Mouse (Mus musculus): ENCODE data around the gene Prkg1. TPM values are rescaled to one million over a fixed set of nuclear protein-coding genes. Genes with fewer than 3 reads are reported as not detected.
A peak's percentile ranks its signal among the peaks of the same experiment; 100 is the strongest.

Gene Prkg1
- total RNA-seq, 1 experiment: 1.5 TPM

DNA sequence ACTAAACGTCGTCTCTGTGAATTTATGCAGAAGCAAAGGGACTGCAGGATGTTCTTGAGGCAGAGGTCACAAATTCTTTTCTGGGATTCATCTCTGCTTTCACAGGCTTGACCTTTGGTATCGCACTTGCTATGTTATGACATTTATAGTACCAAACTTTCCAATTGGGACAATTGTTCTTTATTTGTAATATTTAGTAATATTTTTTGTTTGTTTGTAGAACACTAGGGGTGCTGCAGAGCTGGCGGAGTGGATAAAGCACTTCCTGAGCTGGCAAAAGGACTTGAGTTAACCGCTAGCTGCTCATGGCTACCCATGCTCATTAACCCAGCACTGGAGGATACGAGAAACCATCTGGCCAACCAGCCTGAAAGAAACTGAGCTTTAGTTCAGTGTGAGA, 49.9 kb downstream of the Prkg1 start:
- in situ Hi-C loops (cut with MboI; ENCODE audit: low sequenced_read_pairs in 2 of 2, unreplicated experiment in 2 of 2): no loop called here

GRCm38 (mm10) chr19:31714418-31714817, 50.4 kb downstream of the Prkg1 start:
- DNase-seq (ENCODE audit: low read depth, low spot score): no peak
- no peak for TF ChIP-seq HCFC1 (IDR thresholded peaks at IDR 0.05; ENCODE audit: borderline replicate concordance, insufficient read depth, low read length)
- TF ChIP-seq MAFK (IDR thresholded peaks at IDR 0.05; ENCODE audit: insufficient read depth, low read depth, low read length): no peak
- TF ChIP-seq ZNF384 (IDR thresholded peaks at IDR 0.05; ENCODE audit: low read depth, low read length): no peak
- Histone ChIP-seq H3K9me3 (ENCODE audit: control insufficient read depth, insufficient read depth, low read depth, low read length) (no peaks in the 10 kb centered on the region), H3K4me3 (ENCODE audit: insufficient read depth in 1 of 2, low read depth in 1 of 2, low read length in 2 of 2, poor library complexity in 1 of 2, severe bottlenecking in 1 of 2) (no peak overlapping the region), H3K9ac (ENCODE audit: insufficient read depth, low read depth, low read length, poor library complexity, severe bottlenecking) (no peak overlapping the region), H3K27ac (ENCODE audit: insufficient read depth, low read depth, low read length, poor library complexity, severe bottlenecking) (no peak overlapping the region), H3K4me1 (ENCODE audit: control insufficient read depth in 2 of 2, insufficient read depth in 2 of 2, low read length in 2 of 2, poor library complexity in 1 of 2) (no peaks in the 10 kb centered on the region), H3K36me3 (ENCODE audit: control insufficient read depth, insufficient read depth, low read length, poor library complexity, severe bottlenecking) (no peaks in the 10 kb centered on the region)
- in situ Hi-C loops (cut with MboI; ENCODE audit: low sequenced_read_pairs in 2 of 2, unreplicated experiment in 2 of 2): no loop called here

More for the DNA sequence above, 49.9 kb downstream of the Prkg1 start:
- Histone ChIP-seq H3K27ac (ENCODE audit: insufficient read depth, low read depth, low read length, poor library complexity, severe bottlenecking) (no peak overlapping the region), H3K4me3 (ENCODE audit: insufficient read depth in 1 of 2, low read depth in 1 of 2, low read length in 2 of 2, poor library complexity in 1 of 2, severe bottlenecking in 1 of 2) (no peak overlapping the region), H3K36me3 (ENCODE audit: control insufficient read depth, insufficient read depth, low read length, poor library complexity, severe bottlenecking) (no peaks in the 10 kb centered on the region), H3K9me3 (ENCODE audit: control insufficient read depth, insufficient read depth, low read depth, low read length) (no peaks in the 10 kb centered on the region), H3K4me1 (ENCODE audit: control insufficient read depth in 2 of 2, insufficient read depth in 2 of 2, low read length in 2 of 2, poor library complexity in 1 of 2) (no peaks in the 10 kb centered on the region), H3K9ac (ENCODE audit: insufficient read depth, low read depth, low read length, poor library complexity, severe bottlenecking) (no peak overlapping the region)
- TF ChIP-seq MAFK (IDR thresholded peaks at IDR 0.05; ENCODE audit: insufficient read depth, low read depth, low read length) (no peak), ZNF384 (IDR thresholded peaks at IDR 0.05; ENCODE audit: low read depth, low read length) (no peak), ZC3H11A (IDR thresholded peaks at IDR 0.05; ENCODE audit: borderline replicate concordance, low read depth, low read length) (no peak), CHD2 (IDR thresholded peaks at IDR 0.05; ENCODE audit: low read depth, low read length) (no peak), HCFC1 (IDR thresholded peaks at IDR 0.05; ENCODE audit: borderline replicate concordance, insufficient read depth, low read length) (no peak)
- DNase-seq (ENCODE audit: low read depth, low spot score): no peak

GRCm38 (mm10) chr19:31713321-31713720, 51.5 kb downstream of the Prkg1 start:
- in situ Hi-C loops (cut with MboI; ENCODE audit: low sequenced_read_pairs in 2 of 2, unreplicated experiment in 2 of 2): no loop called here
- DNase-seq (ENCODE audit: low read depth, low spot score): no peak
- TF ChIP-seq ZC3H11A (IDR thresholded peaks at IDR 0.05; ENCODE audit: borderline replicate concordance, low read depth, low read length): no peak
- TF ChIP-seq HCFC1 (IDR thresholded peaks at IDR 0.05; ENCODE audit: borderline replicate concordance, insufficient read depth, low read length): no peak
- no peak for TF ChIP-seq ZNF384 (IDR thresholded peaks at IDR 0.05; ENCODE audit: low read depth, low read length)
- no peak for TF ChIP-seq CHD2 (IDR thresholded peaks at IDR 0.05; ENCODE audit: low read depth, low read length)
- no peak for TF ChIP-seq MAFK (IDR thresholded peaks at IDR 0.05; ENCODE audit: insufficient read depth, low read depth, low read length)

GRCm38 (mm10) chr19:31710336-31710735, 54.5 kb downstream of the Prkg1 start:
- Histone ChIP-seq H3K4me3 (ENCODE audit: insufficient read depth in 1 of 2, low read depth in 1 of 2, low read length in 2 of 2, poor library complexity in 1 of 2, severe bottlenecking in 1 of 2) (no peak overlapping the region), H3K27ac (ENCODE audit: insufficient read depth, low read depth, low read length, poor library complexity, severe bottlenecking) (no peak overlapping the region), H3K9ac (ENCODE audit: insufficient read depth, low read depth, low read length, poor library complexity, severe bottlenecking) (no peak overlapping the region), H3K4me1 (ENCODE audit: control insufficient read depth in 2 of 2, insufficient read depth in 2 of 2, low read length in 2 of 2, poor library complexity in 1 of 2) (no peaks in the 10 kb centered on the region), H3K36me3 (ENCODE audit: control insufficient read depth, insufficient read depth, low read length, poor library complexity, severe bottlenecking) (no peaks in the 10 kb centered on the region), H3K9me3 (ENCODE audit: control insufficient read depth, insufficient read depth, low read depth, low read length) (no peaks in the 10 kb centered on the region)
- no peak for DNase-seq (ENCODE audit: low read depth, low spot score)
- in situ Hi-C loops (cut with MboI; ENCODE audit: low sequenced_read_pairs in 2 of 2, unreplicated experiment in 2 of 2): no loop called here
- TF ChIP-seq ZC3H11A (IDR thresholded peaks at IDR 0.05; ENCODE audit: borderline replicate concordance, low read depth, low read length): no peak

More at GRCm38 (mm10) chr19:31713321-31713720, 51.5 kb downstream of the Prkg1 start:
- Histone ChIP-seq H3K27ac (ENCODE audit: insufficient read depth, low read depth, low read length, poor library complexity, severe bottlenecking) (no peak overlapping the region), H3K4me1 (ENCODE audit: control insufficient read depth in 2 of 2, insufficient read depth in 2 of 2, low read length in 2 of 2, poor library complexity in 1 of 2) (no peaks in the 10 kb centered on the region), H3K9ac (ENCODE audit: insufficient read depth, low read depth, low read length, poor library complexity, severe bottlenecking) (no peak overlapping the region), H3K4me3 (ENCODE audit: insufficient read depth in 1 of 2, low read depth in 1 of 2, low read length in 2 of 2, poor library complexity in 1 of 2, severe bottlenecking in 1 of 2) (no peak overlapping the region), H3K9me3 (ENCODE audit: control insufficient read depth, insufficient read depth, low read depth, low read length) (no peaks in the 10 kb centered on the region), H3K36me3 (ENCODE audit: control insufficient read depth, insufficient read depth, low read length, poor library complexity, severe bottlenecking) (no peaks in the 10 kb centered on the region)

GRCm38 (mm10) chr19:31703991-31704390, 60.8 kb downstream of the Prkg1 start:
- no peaks in the 10 kb centered on the region for H3K36me3 ChIP-seq (ENCODE audit: control insufficient read depth, insufficient read depth, low read length, poor library complexity, severe bottlenecking)
- no peaks in the 10 kb centered on the region for H3K4me1 ChIP-seq (ENCODE audit: control insufficient read depth in 2 of 2, insufficient read depth in 2 of 2, low read length in 2 of 2, poor library complexity in 1 of 2)
- H3K27ac ChIP-seq (ENCODE audit: insufficient read depth, low read depth, low read length, poor library complexity, severe bottlenecking): no peak overlapping the region
- in situ Hi-C loops (cut with MboI; ENCODE audit: low sequenced_read_pairs in 2 of 2, unreplicated experiment in 2 of 2): no loop called here
- DNase-seq (ENCODE audit: low read depth, low spot score): peak; percentile 9
- no peak overlapping the region for H3K4me3 ChIP-seq (ENCODE audit: insufficient read depth in 1 of 2, low read depth in 1 of 2, low read length in 2 of 2, poor library complexity in 1 of 2, severe bottlenecking in 1 of 2)
- TF ChIP-seq ZNF384 (IDR thresholded peaks at IDR 0.05; ENCODE audit: low read depth, low read length): no peak
- TF ChIP-seq ZC3H11A (IDR thresholded peaks at IDR 0.05; ENCODE audit: borderline replicate concordance, low read depth, low read length): no peak
- no peak for TF ChIP-seq MAFK (IDR thresholded peaks at IDR 0.05; ENCODE audit: insufficient read depth, low read depth, low read length)
- TF ChIP-seq HCFC1 (IDR thresholded peaks at IDR 0.05; ENCODE audit: borderline replicate concordance, insufficient read depth, low read length): no peak
- TF ChIP-seq CHD2 (IDR thresholded peaks at IDR 0.05; ENCODE audit: low read depth, low read length): no peak
- H3K9me3 ChIP-seq (ENCODE audit: control insufficient read depth, insufficient read depth, low read depth, low read length): no peaks in the 10 kb centered on the region
- no peak overlapping the region for H3K9ac ChIP-seq (ENCODE audit: insufficient read depth, low read depth, low read length, poor library complexity, severe bottlenecking)

Measured in ES-E14 (cell line).